Mouse (Mus musculus) stomach, embryonic 14.5 days (tissue): ENCODE results near the gene Tecpr1. TPM values are rescaled to one million over a fixed set of nuclear protein-coding genes. Genes with fewer than 3 reads are reported as not detected.

ENCODE experiments used
- ATAC-seq: fragments of 200-750 bp; cut with Nextera tagmentation; 2 replicates; pipeline ENCODE4 v1.8.0; 2017; ENCODE audit warnings: low read depth, moderate TSS enrichment; ENCODE audit not compliant: insufficient number of reproducible peaks, insufficient read depth, low FRiP score
- H3K27ac ChIP-seq: fragments of 300-500 bp; sonication (generic); 2 replicates; pipeline ENCODE4 v1.5.1; 2014; ENCODE audit warnings: mild to moderate bottlenecking, low read length, moderate library complexity, mixed read lengths
- H3K27me3 ChIP-seq: fragments of 300-500 bp; sonication (generic); 2 replicates; pipeline ENCODE4 v1.6.1; 2014; ENCODE audit warnings: low read length, control low read depth, mixed read lengths; ENCODE audit not compliant: control insufficient read depth, insufficient read depth
- H3K36me3 ChIP-seq: fragments of 300-500 bp; sonication (generic); 2 replicates; pipeline ENCODE4 v1.6.1; 2014; ENCODE audit warnings: mild to moderate bottlenecking, control low read depth, low read length, moderate library complexity, mixed read lengths; ENCODE audit not compliant: control insufficient read depth, insufficient read depth
- H3K4me1 ChIP-seq: fragments of 300-500 bp; sonication (generic); 2 replicates; pipeline ENCODE4 v1.6.1; 2014; ENCODE audit warnings: low read length, control low read depth, mixed read lengths; ENCODE audit not compliant: control insufficient read depth, insufficient read depth
- H3K4me2 ChIP-seq: fragments of 300-500 bp; sonication (generic); replicated peaks from 2 replicates; pipeline ENCODE4 v1.6.1; 2014; ENCODE audit warnings: low read depth, low read length, control low read depth
- H3K4me3 ChIP-seq: fragments of 300-500 bp; sonication (generic); 2 replicates; pipeline ENCODE4 v1.5.1; 2014; ENCODE audit warnings: low read depth, low read length, control low read depth
- H3K9ac ChIP-seq: fragments of 300-500 bp; sonication (generic); replicated peaks from 2 replicates; pipeline ENCODE4 v1.6.1; 2014; ENCODE audit warnings: low read depth, mild to moderate bottlenecking, control low read depth, low read length, moderate library complexity, mixed read lengths
- H3K9me3 ChIP-seq: fragments of 300-500 bp; sonication (generic); 2 replicates; pipeline ENCODE4 v1.6.1; 2016; ENCODE audit warnings: low read depth, low read length, control low read depth; ENCODE audit not compliant: control insufficient read depth
- WGBS: fragments of 180-500 bp; shearing (Covaris S2); extraction: QIAGEN DNeasy Blood & Tissue Kit; methylation state at CpG from one replicate; pipeline ENCODE4 v1.1.7; 2014; 5-methylcytosine and 5-hydroxymethylcytosine counted together
- polyA plus RNA-seq: library from polyadenylated mRNA; unstranded; fragments of >200 nt; fragmentation: Nextera tagmentation; extraction: Ambion mirVana; gene quantifications from 2 replicates; pipeline ENCODE4 v1.2.1, GENCODE M21; 2014

Gene Tecpr1
- polyA plus RNA-seq, 1 experiment from 2014 or later = 17.0 TPM

- Histone ChIP-seq H3K4me2 (no peak overlapping the region), H3K4me3 (no peak overlapping the region), H3K27ac (peak overlapping the region; percentile 73; the same call in 1 of the 2 replicates), H3K4me1 (peaks cover 6% of the 10 kb centered on the region; the same call in 1 of the 2 replicates), H3K36me3 (no peaks in the 10 kb centered on the region), H3K9ac (no peak overlapping the region), H3K9me3 (no peaks in the 10 kb centered on the region), H3K27me3 (no peaks in the 10 kb centered on the region)
- peak; percentile 57 for ATAC-seq
- 64% methylated on average over 10 of the region's 10 CpGs for WGBS
These were observed 23.9 kb upstream of the Tecpr1 start for GRCm38 (mm10) chr5:144247307-144247706.

- no peak for ATAC-seq
- 46% methylated on average over 7 of the region's 7 CpGs for WGBS
- no peak overlapping the region for H3K4me3 ChIP-seq
- H3K9ac ChIP-seq = no peak overlapping the region
- no peaks in the 10 kb centered on the region for H3K9me3 ChIP-seq
- no peaks in the 10 kb centered on the region for H3K36me3 ChIP-seq
- H3K27ac ChIP-seq = 0 out of 2 replicates have a peak overlapping the region, but pooled peaks have one; percentile 48
- no peaks in the 10 kb centered on the region for H3K27me3 ChIP-seq
- peaks cover 6% of the 10 kb centered on the region; the same call in 1 of the 2 replicates for H3K4me1 ChIP-seq
- no peak overlapping the region for H3K4me2 ChIP-seq
These were observed 23.3 kb upstream of the Tecpr1 start for GRCm38 (mm10) chr5:144246669-144247068.

- H3K4me2 ChIP-seq = no peak overlapping the region
- no peaks in the 10 kb centered on the region for H3K9me3 ChIP-seq
- no peak overlapping the region for H3K4me3 ChIP-seq
- H3K36me3 ChIP-seq = no peaks in the 10 kb centered on the region
- no peak overlapping the region for H3K9ac ChIP-seq
- no peaks in the 10 kb centered on the region for H3K27me3 ChIP-seq
- no peak for ATAC-seq
- H3K27ac ChIP-seq = no peak overlapping the region
- peaks cover 6% of the 10 kb centered on the region; the same call in 1 of the 2 replicates for H3K4me1 ChIP-seq
- 77% methylated on average over 2 of the region's 2 CpGs for WGBS
These were observed 22.2 kb upstream of the Tecpr1 start for GRCm38 (mm10) chr5:144245592-144245991.

GRCm38 (mm10) chr5:144243901-144244487, 20.6 kb upstream of the Tecpr1 start, which contains the start of gene Bri3:
Bri3 (plus strand) TSS chr5:144244437.
- no peak for ATAC-seq
- H3K36me3 ChIP-seq = no peaks in the 10 kb centered on the region
- H3K9me3 ChIP-seq = no peaks in the 10 kb centered on the region
- H3K4me1 ChIP-seq = peaks cover 6% of the 10 kb centered on the region; the same call in 1 of the 2 replicates
- no peaks in the 10 kb centered on the region for H3K27me3 ChIP-seq
- H3K4me3 ChIP-seq = no peak within 1 kb of the TSS
- WGBS = 87% methylated on average over 7 of the region's 7 CpGs
- no peak within 1 kb of the TSS for H3K4me2 ChIP-seq
- H3K27ac ChIP-seq = no peak within 1 kb of the TSS
- no peak within 1 kb of the TSS for H3K9ac ChIP-seq

- no peak overlapping the region for H3K4me3 ChIP-seq
- no peaks in the 10 kb centered on the region for H3K27me3 ChIP-seq
- no peak overlapping the region for H3K4me2 ChIP-seq
- H3K9me3 ChIP-seq = no peaks in the 10 kb centered on the region
- no peaks in the 10 kb centered on the region for H3K4me1 ChIP-seq
- 79% methylated on average over 1 of the region's 1 CpGs for WGBS
- ATAC-seq = no peak
- H3K36me3 ChIP-seq = no peaks in the 10 kb centered on the region
- no peak overlapping the region for H3K27ac ChIP-seq
- no peak overlapping the region for H3K9ac ChIP-seq
These were observed 15.6 kb upstream of the Tecpr1 start for GRCm38 (mm10) chr5:144238969-144239368.

GRCm38 (mm10) chr5:144234714-144235113, 11.3 kb upstream of the Tecpr1 start:
- H3K4me3 ChIP-seq = no peak overlapping the region
- H3K4me2 ChIP-seq = no peak overlapping the region
- no peaks in the 10 kb centered on the region for H3K27me3 ChIP-seq
- no peak for ATAC-seq
- H3K27ac ChIP-seq = no peak overlapping the region
- no peak overlapping the region for H3K9ac ChIP-seq
- H3K4me1 ChIP-seq = no peaks in the 10 kb centered on the region
- H3K9me3 ChIP-seq = no peaks in the 10 kb centered on the region
- 84% methylated on average over 7 of the region's 7 CpGs for WGBS
- no peaks in the 10 kb centered on the region for H3K36me3 ChIP-seq

- Histone ChIP-seq H3K9me3 (no peaks in the 10 kb centered on the region), H3K9ac (no peak overlapping the region), H3K36me3 (no peaks in the 10 kb centered on the region), H3K4me3 (no peak overlapping the region), H3K4me1 (no peaks in the 10 kb centered on the region), H3K4me2 (no peak overlapping the region), H3K27me3 (no peaks in the 10 kb centered on the region), H3K27ac (no peak overlapping the region)
- 74% methylated on average over 6 of the region's 6 CpGs for WGBS
- no peak for ATAC-seq
These were observed 10.8 kb upstream of the Tecpr1 start for GRCm38 (mm10) chr5:144234222-144234621.

- H3K27ac ChIP-seq = no peak overlapping the region
- no peaks in the 10 kb centered on the region for H3K9me3 ChIP-seq
- no peak for ATAC-seq
- no peaks in the 10 kb centered on the region for H3K4me1 ChIP-seq
- no peaks in the 10 kb centered on the region for H3K27me3 ChIP-seq
- H3K4me2 ChIP-seq = no peak overlapping the region
- H3K36me3 ChIP-seq = no peaks in the 10 kb centered on the region
- WGBS = 88% methylated on average over 5 of the region's 5 CpGs
- H3K9ac ChIP-seq = no peak overlapping the region
- no peak overlapping the region for H3K4me3 ChIP-seq
These were observed 9.1 kb upstream of the Tecpr1 start for GRCm38 (mm10) chr5:144232531-144232930.

GRCm38 (mm10) chr5:144231410-144231809, 8.0 kb upstream of the Tecpr1 start:
- no peak for ATAC-seq
- H3K4me3 ChIP-seq = no peak overlapping the region
- no peak overlapping the region for H3K4me2 ChIP-seq
- H3K27ac ChIP-seq = no peak overlapping the region
- no peak overlapping the region for H3K9ac ChIP-seq
- no peaks in the 10 kb centered on the region for H3K36me3 ChIP-seq
- no peaks in the 10 kb centered on the region for H3K4me1 ChIP-seq
- no peaks in the 10 kb centered on the region for H3K27me3 ChIP-seq
- no peaks in the 10 kb centered on the region for H3K9me3 ChIP-seq
- WGBS = 72% methylated on average over 1 of the region's 1 CpGs
